Comparison of ENCODE assay signal across 8 mouse cellular contexts in genomic region chr4:89427345-89428293, GRCm38 (mm10).
A peak's percentile ranks its signal among the peaks of the same experiment; 100 is the strongest.
DNase-seq lines count a peak whose midpoint lies in the region; ATAC-seq lines count a peak whose summit lies in the region.

No protein-coding gene starts in this region.

- H3K4me1 ChIP-seq in limb, embryonic 11.5 days (ENCODE audit: control insufficient read depth, insufficient read depth, low read length) = no peaks in the 10 kb centered on the region
- H3K4me1 ChIP-seq in limb, embryonic 10.5 days = 0 out of 2 replicates have a peak, but pooled peaks cover 5% of the 10 kb centered on the region
- peaks cover 2 to 7% of the 10 kb centered on the region in 2 experiments; a peak in 1 of 4 replicates for H3K4me1 ChIP-seq in heart, embryonic 14.5 days (ENCODE audit: control insufficient read depth in 2 of 2, insufficient read depth in 2 of 2, low read length in 2 of 2)
- H3K4me1 ChIP-seq in midbrain, embryonic 10.5 days = peaks cover 6% of the 10 kb centered on the region; the same call in 1 of the 2 replicates

- H3K9ac ChIP-seq in limb, embryonic 11.5 days (ENCODE audit: low read length) = no peak overlapping the region
- H3K9ac ChIP-seq in heart, embryonic 14.5 days (ENCODE audit: low read length) = no peak overlapping the region

- no peaks in the 10 kb centered on the region for H3K27me3 ChIP-seq in limb, embryonic 11.5 days (ENCODE audit: control insufficient read depth, insufficient read depth, low read length)
- H3K27me3 ChIP-seq in limb, embryonic 10.5 days (ENCODE audit: low read depth, poor library complexity, severe bottlenecking) = no peaks in the 10 kb centered on the region
- no peaks in the 10 kb centered on the region for H3K27me3 ChIP-seq in heart, embryonic 14.5 days (ENCODE audit: control insufficient read depth, insufficient read depth, low read length)
- H3K27me3 ChIP-seq in midbrain, embryonic 10.5 days (ENCODE audit: low read depth, poor library complexity, severe bottlenecking) = no peaks in the 10 kb centered on the region

- 56% methylated on average over 9 of the region's 9 CpGs for WGBS in limb, embryonic 11.5 days
- WGBS in limb, embryonic 10.5 days = 61% methylated on average over 9 of the region's 9 CpGs
- WGBS in heart, embryonic 14.5 days = 36% methylated on average over 9 of the region's 9 CpGs
- WGBS in midbrain, embryonic 10.5 days = 68% methylated on average over 9 of the region's 9 CpGs

- H3K4me2 ChIP-seq in limb, embryonic 11.5 days (ENCODE audit: low read depth, severe bottlenecking) = no peak overlapping the region
- 0 out of 2 replicates have a peak overlapping the region, but pooled peaks have one; percentile 11 for H3K4me2 ChIP-seq in heart, embryonic 14.5 days (ENCODE audit: low read length)

- H3K27ac ChIP-seq in limb, embryonic 11.5 days (replicated peaks; ENCODE audit: low read depth, low read length) = no peak overlapping the region
- no peak overlapping the region for H3K27ac ChIP-seq in limb, embryonic 10.5 days
- peak overlapping the region; percentile 55 to 60; a peak in 3 of 4 replicates for H3K27ac ChIP-seq in heart, embryonic 14.5 days (replicated peaks in 1 of 2; ENCODE audit: control insufficient read depth in 1 of 2, insufficient read depth in 1 of 2, low read depth in 2 of 2, low read length in 2 of 2)
- no peak overlapping the region for H3K27ac ChIP-seq in midbrain, embryonic 10.5 days (replicated peaks)

- peak; percentile 70; the same call in 1 of the 2 replicates for ATAC-seq in limb, embryonic 11.5 days (ENCODE audit: insufficient number of reproducible peaks, low FRiP score, low TSS enrichment, low read depth)
- peak; percentile 88 for ATAC-seq in heart, embryonic 14.5 days (ENCODE audit: insufficient number of reproducible peaks, insufficient read depth, low FRiP score, low read depth)

- no peak overlapping the region for H3K4me3 ChIP-seq in limb, embryonic 11.5 days (ENCODE audit: low read depth, low read length)
- no peak overlapping the region for H3K4me3 ChIP-seq in limb, embryonic 10.5 days
- no peak overlapping the region for H3K4me3 ChIP-seq in heart, embryonic 14.5 days (ENCODE audit: control insufficient read depth in 1 of 2, insufficient read depth in 1 of 2, low read depth in 1 of 2, low read length in 2 of 2)
- H3K4me3 ChIP-seq in midbrain, embryonic 10.5 days = no peak overlapping the region

- H3K9me3 ChIP-seq in limb, embryonic 11.5 days (ENCODE audit: control insufficient read depth, low read length) = no peaks in the 10 kb centered on the region
- no peaks in the 10 kb centered on the region for H3K9me3 ChIP-seq in limb, embryonic 10.5 days (replicated peaks)
- no peaks in the 10 kb centered on the region for H3K9me3 ChIP-seq in heart, embryonic 14.5 days (ENCODE audit: control insufficient read depth, low read length)
- no peaks in the 10 kb centered on the region for H3K9me3 ChIP-seq in midbrain, embryonic 10.5 days (replicated peaks)

- peak; percentile 39 for DNase-seq in limb, embryonic 11.5 days (ENCODE audit: low spot score)
- no peak for DNase-seq in limb, embryonic 10.5 days (ENCODE audit: low spot score)
- peak; percentile 16 to 33 for DNase-seq in cerebellum, postnatal 36 days
- DNase-seq in kidney, postnatal 25 days = peak; percentile 40 to 74
- DNase-seq in midbrain, embryonic 10.5 days (ENCODE audit: low spot score) = peak; percentile 26
- DNase-seq in testis, postnatal 10 days (ENCODE audit: low spot score) = peak; percentile 47
- no peak for DNase-seq in spleen, postnatal 14 days (ENCODE audit: low spot score in 2 of 2)

- no peaks in the 10 kb centered on the region for H3K36me3 ChIP-seq in limb, embryonic 11.5 days (ENCODE audit: control insufficient read depth, insufficient read depth, low read length)
- no peaks in the 10 kb centered on the region for H3K36me3 ChIP-seq in limb, embryonic 10.5 days
- no peaks in the 10 kb centered on the region for H3K36me3 ChIP-seq in heart, embryonic 14.5 days (ENCODE audit: control insufficient read depth, insufficient read depth, low read length)
- H3K36me3 ChIP-seq in midbrain, embryonic 10.5 days = no peaks in the 10 kb centered on the region

Comparison
In these comparisons a context has a peak if more than half of its experiments do, and no peak if none do; other contexts are left out.
1. DNase-seq: peak in limb, embryonic 11.5 days (single experiment), cerebellum, postnatal 36 days (2 of 2), kidney, postnatal 25 days (2 of 2), midbrain, embryonic 10.5 days (single experiment) and testis, postnatal 10 days (single experiment); none in limb, embryonic 10.5 days (single experiment) and spleen, postnatal 14 days (0 of 2).
2. H3K27ac ChIP-seq: peak in heart, embryonic 14.5 days (2 of 2); none in limb, embryonic 11.5 days (single experiment), limb, embryonic 10.5 days (single experiment) and midbrain, embryonic 10.5 days (single experiment).